Mouse (Mus musculus) olfactory bulb, adult 2 months (tissue): ENCODE results near the gene Gipr. TPM values are rescaled to one million over a fixed set of nuclear protein-coding genes. Genes with fewer than 3 reads are reported as not detected.
A peak's percentile ranks its signal among the peaks of the same experiment; 100 is the strongest.

Source experiments
- H3K27ac ChIP-seq: fragments of 200-500 bp; 2 replicates; pipeline ENCODE4 v1.5.1; 2012; ENCODE audit warnings: low read depth, low read length; ENCODE audit not compliant: insufficient read depth
- H3K4me1 ChIP-seq: fragments of 200-500 bp; 2 replicates; pipeline ENCODE4 v1.6.1; 2012; ENCODE audit warnings: low read length; ENCODE audit not compliant: control insufficient read depth, insufficient read depth
- H3K4me3 ChIP-seq: fragments of 200-500 bp; 2 replicates; pipeline ENCODE4 v1.5.1; 2012; ENCODE audit warnings: mild to moderate bottlenecking, low read depth, low read length, moderate library complexity; ENCODE audit not compliant: insufficient read depth
- CTCF ChIP-seq: fragments of 200-500 bp; IDR thresholded peaks from 2 replicates; pipeline ENCODE4 v1.5.1; 2012; ENCODE audit warnings: low read depth, mild to moderate bottlenecking, low read length, moderate library complexity; ENCODE audit not compliant: insufficient read depth
- POLR2A ChIP-seq: fragments of 200-500 bp; IDR thresholded peaks from 2 replicates; pipeline ENCODE4 v1.6.1; 2012; ENCODE audit warnings: mild to moderate bottlenecking, low read depth, low read length, moderate library complexity; ENCODE audit not compliant: insufficient read depth
- WGBS: fragments of 180-500 bp; shearing (Covaris S2); methylation state at CpG from one replicate; pipeline ENCODE4 v1.1.7; 2018; 5-methylcytosine and 5-hydroxymethylcytosine counted together
- polyA plus RNA-seq: library from polyadenylated mRNA; stranded (reverse); fragments of >200 nt; gene quantifications from 2 replicates; pipeline ENCODE4 v1.2.4, GENCODE M21; 2012; ENCODE audit warnings: low replicate concordance; ENCODE audit not compliant: missing spikeins, insufficient read depth, insufficient read length

Gipr gene
- polyA plus RNA-seq, 1 experiment = not detected

- no peak for TF ChIP-seq CTCF
- no peak for TF ChIP-seq POLR2A
- 76% methylated on average over 4 of the region's 4 CpGs for WGBS
- Histone ChIP-seq H3K4me1 (peaks cover 12% of the 10 kb centered on the region), H3K4me3 (no peak overlapping the region), H3K27ac (no peak overlapping the region)
These were observed 44.2 kb downstream of the Gipr start for GRCm38 (mm10) chr7:19121686-19122085.

DNA sequence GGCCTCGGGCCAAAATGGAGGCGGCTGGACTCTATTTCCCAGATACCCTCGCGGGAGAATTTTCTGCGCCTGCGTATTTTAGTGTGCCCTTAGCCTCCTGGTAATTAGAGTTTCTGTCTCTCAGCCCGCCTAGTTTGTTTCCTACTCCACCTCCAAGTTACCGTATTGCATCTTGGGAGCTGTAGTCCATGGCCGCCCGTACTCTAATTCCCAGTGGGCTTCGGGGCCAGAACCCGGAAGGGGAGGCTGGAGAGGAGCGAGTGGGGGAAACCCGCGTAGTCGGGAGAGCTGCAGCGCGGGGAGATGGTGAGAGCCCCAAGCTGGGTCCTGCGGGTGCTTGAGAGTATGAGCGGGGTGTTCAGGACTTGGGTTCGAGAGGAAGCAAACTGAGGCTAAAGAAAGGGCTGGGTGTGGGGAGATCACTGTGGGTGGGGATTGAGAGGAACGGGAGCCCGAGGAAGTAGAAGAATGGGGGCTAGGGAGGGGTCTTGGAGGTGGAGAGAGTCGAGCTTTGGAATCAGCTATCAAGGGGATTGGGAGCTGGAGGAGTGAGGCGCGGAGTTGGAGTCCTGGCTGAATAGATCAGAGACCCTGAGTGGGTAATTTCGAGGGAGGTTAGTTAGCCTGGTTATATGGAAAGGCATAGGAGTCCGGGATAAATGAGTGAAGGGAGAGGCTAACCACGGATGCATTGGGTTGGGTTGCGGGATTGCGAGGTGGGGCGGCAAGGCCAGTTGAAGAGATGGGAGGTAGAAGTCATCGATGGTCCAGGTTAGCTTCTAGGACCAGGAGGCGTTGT is 46.1 kb downstream of the Gipr start, which contains the start of gene Fbxo46:
TSS of gene Fbxo46 (plus strand) at position 229 of the 799 bp plus-strand sequence.
- TF ChIP-seq CTCF = no peak
- TF ChIP-seq POLR2A = peak; percentile 93
- peak within 1 kb of the TSS; percentile 95 for H3K4me3 ChIP-seq
- 2% methylated on average over 34 of the region's 34 CpGs for WGBS
- H3K27ac ChIP-seq = 0 out of 2 replicates have a peak within 1 kb of the TSS, but pooled peaks have one; percentile 45
- peaks cover 12% of the 10 kb centered on the region for H3K4me1 ChIP-seq

DNA sequence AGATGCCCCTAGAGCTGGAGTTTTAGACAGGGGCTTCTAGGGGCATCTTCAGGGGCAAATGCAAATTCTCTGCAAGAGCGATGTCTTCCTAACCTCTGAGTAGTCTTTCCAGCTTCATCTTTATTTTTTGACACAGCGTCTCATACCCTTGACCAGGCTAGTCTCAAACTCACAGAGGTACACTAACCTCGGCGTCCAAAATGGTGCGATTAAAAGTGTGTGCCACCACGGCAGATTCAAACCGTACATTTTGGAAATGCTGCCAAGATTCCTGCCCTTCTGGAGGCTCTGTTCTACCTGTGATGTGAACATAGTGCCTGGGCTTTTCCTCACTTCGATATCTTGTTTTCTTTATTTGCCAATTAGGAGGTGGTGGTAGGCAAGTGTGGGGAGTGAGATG is 46.8 kb downstream of the Gipr start:
- WGBS = 92% methylated on average over 8 of the region's 8 CpGs
- H3K4me1 ChIP-seq = peaks cover 12% of the 10 kb centered on the region
- no peak overlapping the region for H3K27ac ChIP-seq
- TF ChIP-seq POLR2A (no peak), CTCF (no peak)
- no peak overlapping the region for H3K4me3 ChIP-seq

- H3K27ac ChIP-seq = no peak within 1 kb of the TSS
- WGBS = 21% methylated on average over 64 of the region's 64 CpGs
These were observed 47.7 kb downstream of the Gipr start, which contains the start of gene Gm4969 for GRCm38 (mm10) chr7:19118028-19118771. Gene Gm4969 (minus strand): TSS chr7:19118368.

DNA sequence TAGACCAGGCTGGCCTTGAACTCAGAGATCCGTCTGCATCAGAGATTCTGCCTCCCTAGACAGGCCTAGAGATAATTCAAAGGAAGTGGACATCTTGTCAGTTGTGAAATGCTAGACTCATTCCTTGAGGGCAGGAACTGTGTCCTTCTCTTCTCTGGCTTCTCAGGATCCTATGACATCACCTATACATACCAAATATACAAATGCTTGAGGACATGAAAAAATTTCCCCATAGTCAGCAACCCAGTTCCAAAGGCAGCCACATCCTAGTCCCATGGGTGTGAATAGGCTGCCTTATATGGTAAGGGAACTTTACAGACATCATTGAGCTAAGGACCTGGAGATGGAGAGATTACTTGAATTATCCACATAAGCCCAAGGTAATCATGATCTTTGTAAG is 56.4 kb downstream of the Gipr start:
- Histone ChIP-seq H3K4me3 (no peak overlapping the region), H3K4me1 (peaks cover 6% of the 10 kb centered on the region; the same call in 1 of the 2 replicates), H3K27ac (no peak overlapping the region)
- TF ChIP-seq POLR2A (no peak), CTCF (no peak)
- 96% methylated on average over 1 of the region's 1 CpGs for WGBS

More at GRCm38 (mm10) chr7:19118028-19118771, 47.7 kb downstream of the Gipr start, which contains the start of gene Gm4969:
- Histone ChIP-seq H3K4me3 (peak within 1 kb of the TSS; percentile 29), H3K4me1 (peaks cover 12% of the 10 kb centered on the region)
- TF ChIP-seq POLR2A = no peak
- TF ChIP-seq CTCF = no peak

DNA sequence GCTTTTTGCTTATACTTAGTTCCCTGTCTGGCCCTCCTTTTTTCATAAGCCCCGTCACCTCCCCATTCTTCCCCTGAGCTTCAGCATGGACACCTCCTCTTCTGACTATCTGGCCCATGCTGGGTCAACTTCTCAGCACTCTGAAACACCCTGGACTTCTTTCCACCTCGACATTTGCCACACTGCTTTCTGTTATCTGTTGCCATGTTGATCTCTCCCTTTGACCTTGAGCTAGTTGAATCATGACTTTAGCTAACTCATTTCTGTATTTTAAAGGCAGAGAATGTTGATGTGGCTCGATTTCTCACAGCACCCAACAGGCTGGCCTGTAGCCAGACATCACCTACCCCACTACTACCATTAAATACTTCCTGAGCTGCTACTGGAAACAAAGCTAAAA is 58.5 kb downstream of the Gipr start:
- no peak for TF ChIP-seq POLR2A
- TF ChIP-seq CTCF = no peak
- 64% methylated on average over 3 of the region's 3 CpGs for WGBS

More for the DNA sequence above, 58.5 kb downstream of the Gipr start:
- peaks cover 6% of the 10 kb centered on the region; the same call in 1 of the 2 replicates for H3K4me1 ChIP-seq
- H3K4me3 ChIP-seq = no peak overlapping the region
- H3K27ac ChIP-seq = no peak overlapping the region

Other genes starting within 250 kb of the Gipr start
- gene Nova2, start 240.2 kb downstream of the Gipr start, polyA plus RNA-seq = not detected in 2 replicates
- not detected in 2 replicates for gene Nanos2, start 178.7 kb downstream of the Gipr start, polyA plus RNA-seq
- not detected in 2 replicates for gene Mypop, start 174.9 kb downstream of the Gipr start, polyA plus RNA-seq
- not detected in 2 replicates for gene Irf2bp1, start 162.1 kb downstream of the Gipr start, polyA plus RNA-seq
- gene Foxa3, start 142.6 kb downstream of the Gipr start, polyA plus RNA-seq = not detected in 2 replicates
- gene Sympk, start 141.8 kb downstream of the Gipr start, polyA plus RNA-seq = not detected in 2 replicates
- not detected in 2 replicates for gene Rsph6a, start 111.4 kb downstream of the Gipr start, polyA plus RNA-seq
- not detected in 2 replicates for gene Dmwd, start 89.9 kb downstream of the Gipr start, polyA plus RNA-seq
- gene Dmpk, start 82.3 kb downstream of the Gipr start, polyA plus RNA-seq = not detected in 2 replicates
- not detected in 2 replicates for gene Six5, start 71.5 kb downstream of the Gipr start, polyA plus RNA-seq
- not detected in 2 replicates for gene Gm4969, start 47.8 kb downstream of the Gipr start, polyA plus RNA-seq
- not detected in 2 replicates for gene Fbxo46, start 46.3 kb downstream of the Gipr start, polyA plus RNA-seq
- not detected in 2 replicates for gene Qpctl, start 16.8 kb downstream of the Gipr start, polyA plus RNA-seq
- gene Snrpd2, start 16.4 kb downstream of the Gipr start, polyA plus RNA-seq = not detected in 2 replicates
- gene Eml2, start 10.3 kb upstream of the Gipr start, polyA plus RNA-seq = not detected in 2 replicates
- gene Gpr4, start 46.4 kb upstream of the Gipr start, polyA plus RNA-seq = not detected in 2 replicates
- not detected in 2 replicates for gene Opa3, start 62.2 kb upstream of the Gipr start, polyA plus RNA-seq
- not detected in 2 replicates for gene Vasp, start 105.7 kb upstream of the Gipr start, polyA plus RNA-seq
- gene Ppm1n, start 113.9 kb upstream of the Gipr start, polyA plus RNA-seq = not detected in 2 replicates
- gene Rtn2, start 116.5 kb upstream of the Gipr start, polyA plus RNA-seq = not detected in 2 replicates
- gene Fosb, start 143.9 kb upstream of the Gipr start, polyA plus RNA-seq = not detected in 2 replicates
- not detected in 2 replicates for gene Ercc1, start 178.7 kb upstream of the Gipr start, polyA plus RNA-seq
- not detected in 2 replicates for gene Cd3eap, start 193.4 kb upstream of the Gipr start, polyA plus RNA-seq
- not detected in 2 replicates for gene Ppp1r13l, start 193.6 kb upstream of the Gipr start, polyA plus RNA-seq
- not detected in 2 replicates for gene Ercc2, start 215.9 kb upstream of the Gipr start, polyA plus RNA-seq
- gene Klc3, start 238.0 kb upstream of the Gipr start, polyA plus RNA-seq = not detected in 2 replicates
- not detected in 2 replicates for gene Ckm, start 238.6 kb upstream of the Gipr start, polyA plus RNA-seq